Mouse (Mus musculus) naive thymus-derived CD4-positive, alpha-beta T cell, adult 5 months (primary cell): ENCODE data around the gene Gm47189. TPM values are rescaled to one million over a fixed set of nuclear protein-coding genes. Genes with fewer than 3 reads are reported as not detected.

Source experiments
- polyA plus RNA-seq: library from polyadenylated mRNA; unstranded; fragments of 100-300 nt; shearing (Covaris generic); gene quantifications from one replicate; pipeline ENCODE4 v1.2.1, GENCODE M21; 2017

Gm47189 gene
- not detected for polyA plus RNA-seq

GRCm38 (mm10) chr14:41772341-41772740, at the start of gene Gm47189:
Gene Gm47189, minus strand, starts transcription at chr14:41772441.

GRCm38 (mm10) chr14:41750514-41750913, 21.7 kb downstream of the Gm47189 start, which contains the start of gene Gm7929:
Gene Gm7929, minus strand, starts transcription at chr14:41750614.

Other genes starting within 250 kb of the Gm47189 start
- gene Gm7970, start 216.9 kb downstream of the Gm47189 start, polyA plus RNA-seq = not detected
- gene 1700049E17Rik2, start 199.2 kb downstream of the Gm47189 start, polyA plus RNA-seq = not detected
- gene Gm3072, start 147.8 kb downstream of the Gm47189 start, polyA plus RNA-seq = not detected
- gene Gm3676, start 126.0 kb downstream of the Gm47189 start, polyA plus RNA-seq = not detected
- not detected for gene Gm8068, start 70.6 kb downstream of the Gm47189 start, polyA plus RNA-seq
- not detected for gene Gm7929, start 21.8 kb downstream of the Gm47189 start, polyA plus RNA-seq
- gene Gm7980, start 134.8 kb upstream of the Gm47189 start, polyA plus RNA-seq = not detected
- gene 1700049E17Rik1, start 152.5 kb upstream of the Gm47189 start, polyA plus RNA-seq = not detected
- gene 1700024B05Rik, start 171.6 kb upstream of the Gm47189 start, polyA plus RNA-seq = not detected
- not detected for gene Gm6401, start 195.5 kb upstream of the Gm47189 start, polyA plus RNA-seq
- gene Gm3543, start 210.9 kb upstream of the Gm47189 start, polyA plus RNA-seq = not detected